Mouse (Mus musculus) erythroblast, adult 5-6 weeks (primary cell): Measurements from ENCODE around the gene Sgpp1. TPM values are rescaled to one million over a fixed set of nuclear protein-coding genes. Genes with fewer than 3 reads are reported as not detected.
A peak's percentile ranks its signal among the peaks of the same experiment; 100 is the strongest.

Experiments
- ATAC-seq: replicated peaks from 2 replicates; pipeline ENCODE4 v1.8.0; 2016; ENCODE audit warnings: moderate number of reproducible peaks, mild to moderate bottlenecking, moderate TSS enrichment, inconsistent platforms; ENCODE audit not compliant: poor library complexity, low FRiP score, severe bottlenecking
- total RNA-seq, 2 experiments: library from RNA; stranded (forward) in 1 of 2; stranded (reverse) in 1 of 2; fragments of 150-400 nt in 1 of 2; fragments of 200-764, 138-1000 nt in 1 of 2; gene quantifications; 2 replicates each; pipeline versions ENCODE4 v1.2.3 to v1.2.4; 2015 to 2017; ENCODE audit warnings: low replicate concordance in 2 of 2

The Sgpp1 gene
- total RNA-seq (2015; ENCODE audit: low replicate concordance) (44.0 and 44.1 TPM in 2 replicates), total RNA-seq (2017; ENCODE audit: low replicate concordance) (26.3 and 31.6 TPM in 2 replicates)

- ATAC-seq: peak; percentile 84
Observed at GRCm38 (mm10) chr12:75735246-75736200, at the start of gene Sgpp1. Gene Sgpp1, minus strand, starts transcription at chr12:75735729.

DNA sequence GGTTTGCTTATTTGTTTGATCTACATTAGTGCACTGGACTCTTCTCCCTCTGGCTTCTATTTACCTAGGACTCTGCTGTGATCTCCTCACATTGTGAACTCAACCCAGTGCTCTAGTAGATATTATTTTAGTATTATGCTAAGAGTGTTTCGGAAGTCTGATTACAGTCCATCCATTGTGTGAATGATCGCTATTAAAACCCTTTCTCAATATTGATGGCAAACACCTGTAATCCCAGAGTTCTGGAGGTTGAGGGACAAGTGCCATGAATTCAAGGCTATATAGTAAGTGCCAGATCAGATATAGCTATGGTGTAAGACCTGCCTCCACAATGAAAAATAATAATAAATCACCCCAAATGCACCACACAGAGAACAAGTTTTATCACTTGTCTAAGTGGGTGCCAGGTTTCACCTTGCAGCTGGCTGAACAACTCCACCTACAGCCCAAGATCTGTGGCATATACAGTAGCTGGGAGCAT is 48.8 kb upstream of the Sgpp1 start:
- no peak for ATAC-seq

DNA sequence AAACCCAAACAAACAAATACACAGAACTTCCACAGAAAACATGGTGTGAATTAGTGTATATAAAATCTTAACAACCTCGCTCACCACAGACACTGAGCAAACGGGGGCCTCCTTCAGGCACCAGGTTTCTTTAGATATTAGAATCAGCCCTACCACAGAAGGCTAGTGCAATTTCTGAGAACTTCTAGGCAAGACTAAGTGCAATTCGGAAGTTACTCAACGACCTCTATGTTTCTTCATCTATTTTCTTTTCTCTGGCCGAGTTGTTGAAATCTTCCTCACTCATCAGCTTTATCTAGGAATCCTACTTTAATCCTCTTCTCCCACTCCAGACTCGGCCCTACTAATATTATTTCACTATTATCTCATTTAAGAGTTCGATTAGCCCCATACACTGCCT is 46.5 kb upstream of the Sgpp1 start:
- ATAC-seq: no peak

- ATAC-seq: no peak
Observed at GRCm38 (mm10) chr12:75781445-75781844, 45.9 kb upstream of the Sgpp1 start.

GRCm38 (mm10) chr12:75772424-75773034 is 37.0 kb upstream of the Sgpp1 start:
- no peak for ATAC-seq

- ATAC-seq: no peak
Observed at GRCm38 (mm10) chr12:75771410-75771809, 35.9 kb upstream of the Sgpp1 start.

DNA sequence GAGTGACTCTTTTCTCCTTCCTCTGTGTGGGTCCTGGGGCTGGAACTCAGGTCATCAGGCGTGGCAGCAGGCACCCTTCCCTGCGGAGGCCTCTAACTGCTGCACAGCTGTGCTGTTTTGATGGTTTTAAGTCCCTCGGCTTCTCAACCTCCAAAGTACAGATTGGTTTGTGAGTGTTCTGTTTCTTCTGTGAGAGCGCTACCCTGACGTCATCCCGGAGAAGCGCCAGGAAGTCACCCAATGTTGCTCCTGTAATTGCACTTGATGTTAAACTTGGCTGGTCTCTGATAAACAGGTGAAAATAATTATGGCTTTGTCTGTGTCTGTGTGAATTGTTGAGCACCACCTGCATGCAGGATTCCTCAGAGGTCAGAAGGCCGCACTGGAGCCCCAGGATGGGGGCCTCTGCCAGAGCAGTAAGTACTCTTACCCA is 31.4 kb upstream of the Sgpp1 start:
- no peak for ATAC-seq

DNA sequence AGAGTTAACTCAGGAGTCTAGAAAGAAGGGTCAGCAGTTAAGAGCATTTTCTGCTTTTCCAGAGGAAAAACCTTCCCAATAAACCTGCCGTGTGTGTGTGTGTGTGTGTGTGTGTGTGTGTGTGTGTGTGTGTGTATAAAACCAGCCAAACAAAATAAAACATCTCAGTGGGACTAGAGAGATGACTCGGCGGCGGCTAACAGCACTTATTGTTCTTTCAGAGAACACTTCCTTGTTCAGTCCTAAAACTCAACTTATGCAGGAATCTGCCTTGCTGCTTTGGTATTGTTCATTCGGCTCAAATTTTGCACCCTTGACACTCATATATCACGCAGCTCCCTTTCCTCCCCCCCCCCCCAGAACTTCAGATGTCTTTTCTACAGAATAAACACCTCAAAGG is 30.9 kb upstream of the Sgpp1 start:
- no peak for ATAC-seq

DNA sequence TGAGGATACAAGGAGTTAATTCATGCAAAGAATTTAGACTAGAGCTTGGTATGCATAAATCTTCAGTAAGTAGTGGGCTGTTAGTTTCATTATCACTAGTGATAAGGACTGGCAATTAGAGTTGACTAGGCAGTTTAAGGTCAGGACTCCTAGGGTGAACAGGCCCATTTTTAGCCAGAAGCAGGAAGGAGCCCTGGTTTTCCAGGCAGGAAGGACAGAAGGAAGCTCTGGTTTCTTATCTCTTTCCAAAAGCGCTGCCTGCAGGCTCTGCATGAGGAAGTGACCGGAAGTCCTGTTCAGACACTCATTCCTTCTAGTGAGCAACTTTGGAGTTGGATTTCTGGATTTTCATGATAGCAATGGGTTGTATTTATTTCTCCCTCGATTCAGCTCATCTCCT is 30.2 kb upstream of the Sgpp1 start:
- ATAC-seq: no peak

GRCm38 (mm10) chr12:75756387-75756786 is 20.9 kb upstream of the Sgpp1 start:
- ATAC-seq: no peak

DNA sequence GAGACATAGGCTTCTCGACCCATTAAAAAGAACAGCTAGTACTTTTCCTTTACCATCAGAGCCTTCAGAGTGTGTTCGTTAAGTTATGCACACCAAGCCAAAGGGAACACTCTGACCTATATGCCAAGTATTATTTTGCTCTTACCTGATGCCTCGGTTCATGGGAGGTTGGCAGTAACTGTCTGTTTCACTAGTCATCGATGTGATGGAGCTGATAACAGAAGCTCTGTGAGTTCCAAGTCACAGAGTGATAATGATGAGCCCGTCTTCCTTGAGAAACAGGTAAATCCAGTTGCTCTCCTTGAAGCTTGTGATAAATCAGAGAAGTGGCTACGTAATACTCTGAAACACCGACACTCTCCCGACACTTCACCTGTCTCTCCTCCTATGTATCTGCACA is 18.2 kb upstream of the Sgpp1 start:
- no peak for ATAC-seq

DNA sequence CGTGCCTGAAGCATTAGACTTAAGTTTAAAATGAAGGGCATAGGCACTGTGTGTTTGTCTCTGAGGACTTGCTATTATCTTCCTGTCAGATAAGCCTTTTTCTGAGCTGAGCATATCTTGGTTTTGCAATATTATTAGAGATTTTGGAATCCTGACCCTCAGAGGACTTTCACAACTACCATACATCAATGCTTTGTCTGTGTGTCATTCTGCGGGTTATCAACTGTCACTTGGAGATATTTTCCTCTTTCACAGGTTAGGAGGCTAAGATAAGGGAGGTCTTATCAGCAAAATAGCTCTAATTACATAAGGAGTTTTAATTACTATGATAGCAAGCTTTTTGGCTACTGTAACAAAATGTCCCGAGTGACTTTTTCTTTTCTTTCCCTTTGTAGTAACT is 16.5 kb upstream of the Sgpp1 start:
- ATAC-seq: no peak

GRCm38 (mm10) chr12:75748574-75748973 is 13.0 kb upstream of the Sgpp1 start:
- no peak for ATAC-seq

DNA sequence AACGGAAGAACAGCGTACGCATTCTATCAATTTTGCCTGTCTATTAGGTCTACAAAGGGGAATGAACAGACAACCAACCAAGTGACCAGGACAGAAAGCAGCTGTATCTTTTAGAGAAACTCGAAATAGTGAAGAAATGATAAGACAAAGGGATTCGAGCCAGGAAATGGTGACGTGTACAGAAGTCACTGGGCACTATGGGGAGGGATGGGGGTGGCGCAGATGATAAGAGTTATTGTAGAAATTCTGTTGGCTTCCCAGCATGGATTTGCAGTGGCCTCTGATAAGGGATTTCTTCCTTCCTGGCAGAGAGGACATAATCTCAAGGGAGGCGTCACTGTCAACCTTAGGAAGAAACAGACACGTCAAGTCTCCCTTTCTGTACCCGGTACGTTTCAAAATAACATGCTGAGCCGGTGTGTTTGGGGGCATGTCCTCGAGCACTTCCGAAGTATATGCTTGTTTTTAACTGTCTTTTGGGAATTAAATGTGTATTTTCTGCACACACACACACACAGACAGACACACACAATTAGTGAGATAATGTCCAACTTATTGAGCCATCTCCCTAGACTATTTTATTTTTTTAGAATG is 10.3 kb upstream of the Sgpp1 start:
- ATAC-seq: no peak

GRCm38 (mm10) chr12:75742101-75742500 is 6.6 kb upstream of the Sgpp1 start:
- ATAC-seq: no peak

DNA sequence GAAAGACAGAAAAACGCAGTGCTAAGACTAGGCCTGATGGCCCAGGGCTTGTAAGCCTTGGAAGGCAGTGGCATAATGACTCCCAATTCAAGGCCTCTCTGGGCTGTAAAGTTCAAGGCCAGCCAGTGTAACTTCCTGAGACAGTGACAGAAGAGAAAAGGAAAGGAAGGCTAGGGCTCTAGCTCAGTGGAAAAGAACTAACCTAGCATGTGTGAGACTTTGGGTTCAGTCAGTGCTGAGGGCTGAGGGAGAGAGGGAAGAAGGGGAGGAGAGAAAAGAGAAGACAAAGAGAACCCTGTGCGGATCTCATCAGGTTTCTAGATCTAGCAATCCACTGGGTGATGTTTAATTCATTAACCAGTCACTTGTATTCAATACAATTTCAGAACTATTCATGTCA is 5.7 kb upstream of the Sgpp1 start:
- no peak for ATAC-seq

DNA sequence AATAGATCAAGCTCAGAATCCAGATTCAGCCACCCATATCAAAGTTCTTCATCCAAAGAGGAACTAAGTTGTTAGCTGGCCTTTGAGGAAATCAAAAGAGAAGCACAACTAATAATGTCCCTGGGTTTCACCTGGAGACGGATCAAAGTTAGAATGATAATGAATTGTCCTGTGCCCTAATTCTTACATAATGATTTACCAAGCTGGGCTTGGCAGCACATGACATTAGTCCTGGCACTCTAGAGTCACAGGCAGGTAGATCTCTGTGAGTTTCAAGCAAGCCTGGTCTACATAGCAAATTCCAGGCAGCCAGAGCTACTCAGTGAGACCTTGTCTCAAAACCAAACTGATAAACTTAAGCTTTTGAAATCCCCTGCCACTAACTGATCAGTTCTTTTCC is 4.9 kb upstream of the Sgpp1 start:
- no peak for ATAC-seq

DNA sequence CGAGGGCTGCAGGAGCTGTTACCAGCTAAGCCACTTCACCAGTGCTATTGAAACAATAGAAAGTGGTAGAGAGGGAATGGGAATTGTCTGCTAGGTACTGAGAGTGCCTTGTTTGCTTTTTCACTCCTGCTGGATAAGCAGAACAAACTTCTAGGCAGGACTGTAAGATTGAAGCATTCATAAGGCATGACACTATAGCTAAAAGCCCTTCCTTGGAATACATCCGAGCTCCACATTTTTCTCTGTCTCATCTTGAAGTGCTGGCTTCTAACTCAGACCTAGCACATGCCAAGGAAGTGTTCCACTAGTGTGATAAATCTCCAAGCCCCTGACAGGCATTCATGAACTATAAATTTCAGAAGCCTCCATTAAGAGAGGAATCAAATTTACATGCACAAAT is 4.1 kb upstream of the Sgpp1 start:
- ATAC-seq: no peak

DNA sequence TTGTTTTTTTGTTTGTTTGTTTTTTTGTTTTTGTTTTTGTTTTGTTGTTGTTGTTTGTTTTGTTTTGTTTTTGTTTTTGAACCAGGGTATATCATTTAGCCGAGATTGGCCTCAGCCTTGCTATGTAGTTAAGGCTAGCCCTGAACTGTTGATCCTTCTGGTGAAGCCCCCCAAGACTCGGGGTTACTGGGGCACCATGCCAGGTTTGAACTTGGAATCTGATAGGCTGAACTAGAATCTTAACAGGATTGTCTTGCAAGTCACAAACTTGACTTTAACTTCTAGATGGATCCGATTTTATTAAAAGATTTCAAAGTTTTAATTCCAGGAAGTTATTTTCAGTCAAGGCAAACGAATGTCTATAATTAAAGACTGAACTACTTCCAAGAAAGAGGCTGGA is 767 bp upstream of the Sgpp1 start:
- ATAC-seq: no peak

DNA sequence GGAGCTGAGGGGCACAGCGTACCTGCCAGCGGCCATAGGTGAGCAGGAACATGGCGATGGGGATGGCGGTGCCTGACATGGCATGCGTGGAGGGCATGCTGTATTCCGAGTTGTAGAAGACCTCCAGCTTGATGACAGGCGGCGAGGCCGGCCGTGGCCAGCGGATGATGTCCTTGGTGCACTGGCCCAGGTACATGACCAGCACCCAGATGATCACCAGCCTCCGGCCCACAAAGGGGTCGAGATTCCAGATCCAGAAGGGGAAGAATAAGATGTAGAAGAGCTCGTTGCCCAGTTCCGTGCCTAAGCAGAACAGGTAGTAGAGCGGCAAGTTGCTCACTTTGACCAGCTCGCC is 661 bp downstream of the Sgpp1 start:
- ATAC-seq: peak; percentile 52

DNA sequence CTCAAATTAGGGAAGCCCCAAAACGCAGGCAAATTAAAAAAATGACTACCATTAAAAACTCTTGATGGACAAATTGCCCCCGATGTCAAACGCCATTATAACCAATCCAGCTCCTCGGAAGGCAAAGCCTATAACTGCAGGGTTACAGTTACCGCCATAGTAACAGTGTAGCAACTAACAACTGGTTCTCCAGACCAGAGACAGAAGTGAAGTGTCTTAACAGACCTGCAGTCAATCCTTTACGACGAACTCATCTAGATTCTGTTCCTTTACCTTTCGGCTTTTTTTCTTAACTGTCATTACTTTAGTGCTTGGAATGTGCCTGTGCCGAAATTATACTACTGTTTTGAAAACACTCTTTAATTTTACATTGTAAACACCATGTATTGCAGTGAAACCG is 1.4 kb downstream of the Sgpp1 start:
- peak; percentile 52; the same call in 1 of the 2 replicates for ATAC-seq
